Mouse (Mus musculus) leukemia stem cell, adult 10-12 weeks (primary cell): ENCODE measurements around the gene 1700102P08Rik. TPM values are rescaled to one million over a fixed set of nuclear protein-coding genes. Genes with fewer than 3 reads are reported as not detected.

Experiments used
- polyA plus RNA-seq: library from polyadenylated mRNA; stranded (reverse); fragments of >175 nt; gene quantifications from 2 replicates; pipeline ENCODE4 v1.2.3, GENCODE M21; 2012; ENCODE audit warnings: low replicate concordance

The 1700102P08Rik gene
- 4.5 and 5.6 TPM in 2 replicates for polyA plus RNA-seq

GRCm38 (mm10) chr9:108392676-108393075 lies at the start of gene 1700102P08Rik:
TSS of gene 1700102P08Rik (plus strand) at chr9:108392805.

GRCm38 (mm10) chr9:108347540-108348289 lies 44.9 kb upstream of the 1700102P08Rik start, which contains the start of gene Usp4:
TSS of gene Usp4 (plus strand) at chr9:108347853.

GRCm38 (mm10) chr9:108428384-108428783 lies 35.8 kb downstream of the 1700102P08Rik start, which contains the start of gene Ccdc36:
TSS of gene Ccdc36 (minus strand) at chr9:108428484.

GRCm38 (mm10) chr9:108436182-108436581 lies 43.6 kb downstream of the 1700102P08Rik start, which contains the start of gene BC048562:
TSS of gene BC048562 (plus strand) at chr9:108436482.

Other genes starting within 250 kb of the 1700102P08Rik start
- gene Bsn, start 202.4 kb upstream of the 1700102P08Rik start, polyA plus RNA-seq = 1.0 and 3.3 TPM in 2 replicates
- gene Dag1, start 128.8 kb upstream of the 1700102P08Rik start, polyA plus RNA-seq = 10.5 and 13.6 TPM in 2 replicates
- 0.14 TPM in 2 replicates for gene Nicn1, start 102.4 kb upstream of the 1700102P08Rik start, polyA plus RNA-seq
- gene Amt, start 96.0 kb upstream of the 1700102P08Rik start, polyA plus RNA-seq = not detected in 2 replicates
- gene Rhoa, start 86.7 kb upstream of the 1700102P08Rik start, polyA plus RNA-seq = 53.2 and 101 TPM in 2 replicates
- 1.6 and 3.6 TPM in 2 replicates for gene Tcta, start 86.6 kb upstream of the 1700102P08Rik start, polyA plus RNA-seq
- gene Gpx1, start 53.9 kb upstream of the 1700102P08Rik start, polyA plus RNA-seq = 197 and 287 TPM in 2 replicates
- gene Usp4, start 45.0 kb upstream of the 1700102P08Rik start, polyA plus RNA-seq = 10.2 and 101 TPM in 2 replicates
- 0.08 TPM in 1 of 2 replicates, not detected in the other for gene Ccdc36, start 35.7 kb downstream of the 1700102P08Rik start, polyA plus RNA-seq
- not detected in 2 replicates for gene BC048562, start 43.7 kb downstream of the 1700102P08Rik start, polyA plus RNA-seq
- gene Ccdc71, start 67.7 kb downstream of the 1700102P08Rik start, polyA plus RNA-seq = 9.8 and 21.0 TPM in 2 replicates
- 52.5 and 54.2 TPM in 2 replicates for gene Klhdc8b, start 68.8 kb downstream of the 1700102P08Rik start, polyA plus RNA-seq
- gene Lamb2, start 86.9 kb downstream of the 1700102P08Rik start, polyA plus RNA-seq = 1.3 and 3.0 TPM in 2 replicates
- gene Usp19, start 97.8 kb downstream of the 1700102P08Rik start, polyA plus RNA-seq = 106 and 149 TPM in 2 replicates
- 32.3 and 117 TPM in 2 replicates for gene Qars, start 114.9 kb downstream of the 1700102P08Rik start, polyA plus RNA-seq
- gene Qrich1, start 124.0 kb downstream of the 1700102P08Rik start, polyA plus RNA-seq = 36.4 and 112 TPM in 2 replicates
- 46.8 and 263 TPM in 2 replicates for gene Impdh2, start 167.5 kb downstream of the 1700102P08Rik start, polyA plus RNA-seq
- 5.1 and 19.2 TPM in 2 replicates for gene Ndufaf3, start 174.6 kb downstream of the 1700102P08Rik start, polyA plus RNA-seq
- gene Dalrd3, start 177.1 kb downstream of the 1700102P08Rik start, polyA plus RNA-seq = 182 and 245 TPM in 2 replicates
- 5.5 and 18.8 TPM in 2 replicates for gene Wdr6, start 185.9 kb downstream of the 1700102P08Rik start, polyA plus RNA-seq
- gene P4htm, start 204.9 kb downstream of the 1700102P08Rik start, polyA plus RNA-seq = 1.8 and 2.9 TPM in 2 replicates